Mouse (Mus musculus) brain, adult 2 months (tissue): Measurements from ENCODE around the gene Ssh3.

Experiments
- DNase-seq: peaks from one replicate; pipeline ENCODE4 v3.0.0; 2011; ENCODE audit warnings: low read depth, low spot score

Ssh3 gene

GRCm38 (mm10) chr19:4268566-4269361 is at the start of gene Ssh3:
Gene Ssh3 (minus strand): TSS chr19:4269180.
- peak; percentile 90 for DNase-seq

DNA sequence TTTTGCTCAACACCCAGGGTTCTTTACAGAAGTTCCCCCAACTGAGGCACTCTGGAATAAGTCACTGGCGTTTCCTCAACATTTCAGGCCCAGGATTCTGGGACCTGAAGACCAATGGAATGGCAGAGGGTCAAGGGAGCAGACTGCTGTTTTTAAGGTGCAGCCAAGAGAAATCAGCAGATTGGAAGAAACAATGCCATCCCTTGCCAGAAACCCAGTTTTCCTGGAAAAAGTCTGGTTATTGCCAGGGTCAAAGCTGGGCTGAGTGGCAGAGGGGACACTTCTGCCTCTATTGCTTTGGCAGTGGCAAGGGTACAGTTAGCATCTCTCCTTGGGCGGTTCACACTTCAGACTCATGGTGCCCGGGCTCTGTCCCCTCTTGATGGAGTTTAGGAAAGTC is 48.2 kb upstream of the Ssh3 start:
- no peak for DNase-seq

- DNase-seq, result peak; percentile 98
These were observed 46.4 kb upstream of the Ssh3 start for GRCm38 (mm10) chr19:4315223-4315944.

DNA sequence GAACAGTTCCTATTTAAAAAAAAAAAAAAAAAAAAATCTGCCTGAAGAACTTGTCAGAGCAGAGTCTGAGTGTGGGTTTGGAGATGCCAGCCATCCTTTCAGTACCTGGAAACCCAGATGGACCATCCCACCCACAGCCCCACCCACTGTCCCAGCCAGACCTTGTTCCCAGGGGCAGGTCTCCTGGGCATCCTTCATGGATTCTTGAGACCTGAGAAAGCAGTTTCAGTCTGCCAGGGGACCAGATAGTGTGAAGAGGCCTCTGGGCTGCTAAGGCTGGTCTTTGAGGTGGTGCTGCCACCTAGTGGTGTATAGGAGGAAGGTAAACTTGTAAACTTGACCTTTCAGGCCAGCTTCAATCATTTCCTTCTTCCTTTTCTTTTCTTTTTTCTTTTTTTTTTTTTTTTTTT is 40.8 kb upstream of the Ssh3 start:
- DNase-seq, result peak; percentile 92

DNA sequence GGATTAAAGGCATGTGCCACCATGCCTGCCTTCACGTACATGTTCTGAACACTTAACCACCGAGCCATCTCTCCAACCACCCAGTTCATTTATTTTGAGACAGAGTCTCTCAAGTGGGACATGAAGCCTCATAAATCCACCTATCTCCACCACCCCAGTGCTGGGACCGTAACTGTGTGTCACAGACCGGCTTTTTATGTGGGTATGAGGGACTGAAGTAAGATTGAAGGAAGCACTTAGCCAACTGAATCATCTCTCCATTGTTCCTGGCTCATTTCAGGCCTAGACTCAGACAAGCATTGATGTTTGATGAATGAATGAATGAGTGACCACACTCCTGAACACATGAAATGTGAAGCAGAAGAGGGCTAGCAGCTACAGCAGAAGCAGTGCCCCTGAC is 40.3 kb upstream of the Ssh3 start:
- no peak for DNase-seq

DNA sequence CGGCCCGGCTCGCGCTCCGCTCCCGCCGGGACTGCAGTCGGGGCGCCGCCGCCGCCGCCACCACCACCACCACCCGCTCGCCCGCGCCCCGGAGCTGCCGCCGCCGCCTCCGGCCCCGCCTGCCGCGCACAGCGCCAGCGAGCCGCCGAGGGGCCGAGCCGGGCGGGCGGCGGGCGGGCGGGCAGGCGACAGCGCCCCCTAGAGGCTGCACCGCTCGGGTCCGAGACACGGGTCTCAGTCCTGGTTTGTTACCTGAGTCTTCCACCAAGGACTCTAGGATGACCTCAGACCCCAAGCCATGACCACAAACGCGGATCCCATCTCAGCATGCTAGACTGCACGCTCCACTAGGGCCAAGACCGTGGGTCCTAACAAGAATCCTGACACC is 37.2 kb upstream of the Ssh3 start, which contains the start of gene Grk2:
Gene Grk2, minus strand, starts transcription at position 33 of the 388 bp plus-strand sequence.
- peak; percentile 79 for DNase-seq

DNA sequence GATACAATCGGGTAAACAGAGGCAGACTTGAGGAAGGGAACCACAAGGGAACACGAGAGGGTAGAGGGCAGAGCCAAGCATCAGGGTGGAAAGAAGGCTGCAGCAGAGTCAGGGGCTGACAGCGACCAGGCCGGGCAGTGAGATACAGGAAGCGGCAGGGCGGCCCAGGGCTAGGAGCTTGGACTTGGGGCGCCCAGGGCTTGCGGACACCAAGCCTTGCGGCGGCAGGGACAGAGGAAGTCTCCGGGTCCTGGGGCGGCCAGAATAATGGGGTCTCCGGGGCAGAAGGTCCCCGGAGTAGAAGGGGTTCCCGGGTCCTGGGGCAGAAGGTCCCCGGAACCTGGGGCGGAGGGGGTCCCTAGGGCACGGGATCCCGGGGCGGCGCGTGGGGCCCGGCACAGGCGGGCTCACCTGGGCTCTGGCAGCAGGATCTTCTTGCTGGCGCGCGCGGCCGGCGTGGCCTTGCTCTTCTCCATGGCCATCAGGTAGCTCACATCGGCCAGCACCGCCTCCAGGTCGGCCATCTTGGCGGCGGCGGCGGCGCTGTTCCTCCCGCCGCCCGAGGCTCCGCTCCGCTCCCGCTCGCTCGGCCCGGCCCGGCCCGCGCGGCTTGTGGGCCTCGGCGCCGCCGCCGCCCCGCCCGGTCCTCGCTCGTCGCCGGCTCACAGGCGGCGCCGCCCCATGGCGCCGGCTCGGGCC is 36.7 kb upstream of the Ssh3 start:
- DNase-seq, result peak; percentile 67

- DNase-seq, result peak; percentile 42
These were observed 35.9 kb upstream of the Ssh3 start for GRCm38 (mm10) chr19:4304871-4305321.

DNA sequence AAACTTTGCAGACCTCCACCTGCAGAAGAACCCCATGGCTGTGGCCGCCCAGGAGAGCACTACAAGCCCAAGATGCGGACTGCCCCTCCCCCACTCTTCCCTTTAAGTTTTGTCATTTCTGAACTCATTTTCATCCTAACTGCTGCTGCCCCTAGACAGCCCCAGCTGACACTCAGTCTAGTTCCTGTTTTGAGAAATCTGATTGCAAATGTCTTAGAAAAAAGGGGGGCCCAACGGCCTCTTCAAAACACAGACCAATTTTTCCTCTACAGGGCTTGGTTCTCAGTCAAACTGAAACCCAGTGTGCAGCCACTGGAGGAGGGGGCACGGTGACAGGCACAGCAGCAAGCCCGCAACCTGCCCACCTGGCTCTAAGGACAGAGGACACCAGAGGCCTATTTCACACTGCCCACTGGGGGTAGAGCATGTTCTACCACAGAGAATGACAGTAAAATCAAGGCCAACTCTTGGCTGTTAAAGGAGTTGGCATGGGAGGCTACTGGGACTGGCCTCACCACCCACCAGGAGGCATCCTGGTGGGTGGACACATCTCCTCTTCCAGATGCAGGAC is 35.4 kb upstream of the Ssh3 start:
- DNase-seq, result no peak

GRCm38 (mm10) chr19:4303640-4303995 is 34.6 kb upstream of the Ssh3 start:
- DNase-seq, result peak; percentile 34

DNA sequence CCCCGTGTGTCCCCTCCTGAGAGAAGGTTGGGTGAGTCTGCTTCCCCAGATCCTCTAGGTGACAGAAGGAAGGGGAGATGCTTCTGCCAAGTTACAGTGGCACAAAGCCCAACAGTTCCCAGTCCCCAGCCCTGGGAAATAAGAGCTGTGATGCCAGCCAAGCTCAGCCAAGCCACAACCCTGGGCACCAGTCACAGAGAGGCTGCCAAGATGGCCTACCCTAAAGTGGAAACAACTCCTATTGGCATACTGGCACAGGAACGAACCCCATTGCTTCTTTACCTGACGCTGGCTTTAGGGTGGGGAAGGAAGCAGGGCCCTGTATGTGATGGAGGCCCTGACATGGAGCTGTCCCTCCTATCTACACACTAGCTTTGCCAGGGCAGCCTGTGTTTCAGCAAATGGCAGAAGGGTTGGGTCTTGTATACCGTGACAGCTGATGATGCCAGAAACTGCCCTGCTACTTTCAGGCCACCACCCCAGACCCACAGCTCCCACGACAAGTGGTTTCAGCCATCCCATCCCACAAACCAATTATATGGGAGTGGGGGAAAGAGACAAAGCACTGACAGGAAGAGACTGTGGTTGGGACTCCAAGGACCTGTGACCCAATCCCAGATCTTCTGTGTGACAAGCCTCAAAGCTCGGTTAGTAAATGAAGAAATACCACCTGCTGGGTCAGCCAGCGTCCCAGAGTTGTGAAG is 34.1 kb upstream of the Ssh3 start:
- DNase-seq, result peak; percentile 98

GRCm38 (mm10) chr19:4301735-4302651 is 33.0 kb upstream of the Ssh3 start:
- peak; percentile 84 for DNase-seq

- peak; percentile 64 for DNase-seq
These were observed 32.1 kb upstream of the Ssh3 start for GRCm38 (mm10) chr19:4300852-4301734.

DNA sequence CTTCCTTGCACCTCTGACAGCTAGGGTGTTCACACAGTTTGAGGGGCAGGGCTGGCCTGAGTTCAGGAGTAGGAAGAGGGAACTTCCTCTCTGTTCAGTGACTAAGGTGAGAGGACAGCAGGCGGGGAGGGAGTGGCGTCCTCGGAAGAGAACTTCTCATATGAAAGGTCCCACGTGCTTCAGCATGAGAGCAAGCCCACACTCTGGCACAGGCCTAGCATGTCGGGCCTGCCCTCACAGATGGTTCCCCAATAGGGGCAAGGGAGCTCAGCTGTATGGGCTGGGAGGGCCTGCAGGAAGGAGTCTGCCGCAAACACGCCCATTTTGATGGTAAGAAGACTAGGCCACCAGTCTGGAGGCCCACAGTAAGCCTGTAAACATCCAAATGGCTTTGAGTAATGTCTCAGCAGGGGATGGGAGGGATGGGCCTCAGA is 31.3 kb upstream of the Ssh3 start:
- DNase-seq, result peak; percentile 82

- no peak for DNase-seq
These were observed 30.7 kb upstream of the Ssh3 start for GRCm38 (mm10) chr19:4299574-4300270.

- DNase-seq, result no peak
These were observed 30.1 kb upstream of the Ssh3 start for GRCm38 (mm10) chr19:4299126-4299525.

- peak; percentile 56 for DNase-seq
These were observed 29.5 kb upstream of the Ssh3 start for GRCm38 (mm10) chr19:4298322-4299121.

DNA sequence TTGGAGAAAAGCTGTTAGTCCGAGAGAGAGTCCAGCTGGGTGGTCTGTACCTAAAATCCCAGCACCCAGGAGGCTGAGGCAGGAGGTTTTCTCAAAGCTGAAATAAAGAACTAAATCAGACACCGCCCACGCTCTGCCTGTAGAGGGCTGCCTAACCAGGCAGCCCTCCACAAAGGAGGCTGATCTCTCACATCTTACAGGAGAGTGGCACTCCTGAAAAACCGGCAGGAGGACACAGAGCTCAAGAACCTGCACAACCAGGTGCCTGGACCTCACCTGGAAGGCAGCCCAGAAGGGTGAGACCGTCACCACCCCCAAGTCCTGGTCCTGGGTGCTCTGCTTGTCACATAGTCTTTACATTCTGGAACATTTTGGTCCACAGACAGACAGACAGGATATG is 28.9 kb upstream of the Ssh3 start:
- no peak for DNase-seq
